Mouse (Mus musculus) gastrocnemius, adult 18-20 months (tissue): ENCODE results near the gene Chadl. TPM values are rescaled to one million over a fixed set of nuclear protein-coding genes. Genes with fewer than 3 reads are reported as not detected.

ENCODE experiments used
- total RNA-seq, 2 experiments: library from RNA; stranded (reverse); gene quantifications; 2 replicates each; pipeline ENCODE4 v1.2.3; 2021

Chadl gene
- total RNA-seq, 2 experiments from 2014 or later: 1.2 to 1.4 TPM

Other genes starting within 250 kb of the Chadl start
- 10 to 100 TPM; 84.9 to 99.4 TPM for gene Rbx1, start 231.0 kb downstream of the Chadl start, total RNA-seq
- 10 to 100 TPM; 41.3 to 43.2 TPM for gene Ep300, start 111.9 kb downstream of the Chadl start, total RNA-seq
- gene L3mbtl2, start 33.4 kb downstream of the Chadl start, total RNA-seq: 1 to 10 TPM; 7.7 to 8.7 TPM
- 10 to 100 TPM; 32.7 to 34.2 TPM for gene Zc3h7b, start 47.8 kb upstream of the Chadl start, total RNA-seq
- 10 to 100 TPM; 20.0 to 21.4 TPM for gene Rangap1, start 48.2 kb upstream of the Chadl start, total RNA-seq
- gene Tef, start 105.1 kb upstream of the Chadl start, total RNA-seq: 100 to 1,000 TPM; 124 to 160 TPM
- gene Tob2, start 161.5 kb upstream of the Chadl start, total RNA-seq: 100 to 1,000 TPM in 1 of 2 experiments, 10 to 100 TPM in 1; 89.1 to 174 TPM
- gene Phf5a, start 174.6 kb upstream of the Chadl start, total RNA-seq: 10 to 100 TPM; 35.5 to 35.7 TPM
- gene Aco2, start 175.0 kb upstream of the Chadl start, total RNA-seq: 1,000 to 10,000 TPM; 1,165 to 1,199 TPM
- 1 to 10 TPM; 5.8 to 7.2 TPM for gene Polr3h, start 229.0 kb upstream of the Chadl start, total RNA-seq
- 1 to 10 TPM; 1.0 to 1.5 TPM for gene Csdc2, start 239.5 kb upstream of the Chadl start, total RNA-seq